Comparison of ENCODE assay signal across 30 mouse cellular contexts in genomic region chr17:28495832-28496231, GRCm38 (mm10). TPM values are rescaled to one million over a fixed set of nuclear protein-coding genes. Genes with fewer than 3 reads are reported as not detected.
"Had no signal": no experiment of that assay in that cellular context is flagged by ENCODE, and none has a peak within 500 bp of the region (broad histone marks: within the 10 kb centered on the region; RNA-seq: fewer than 3 reads in every experiment).

No protein-coding gene starts in this region.

- H3K9me3 ChIP-seq: liver, embryonic 12.5 days; liver, embryonic 15.5 days; lung, embryonic 15.5 days; neural tube, embryonic 15.5 days; stomach, embryonic 15.5 days had no signal

- DNase-seq: kidney, adult 11 months; kidney, postnatal 25 days; layer of hippocampus, adult 9-11 months; lung, adult 18-20 months; lung, postnatal 4 days; midbrain, embryonic 14.5 days; retina, postnatal 1 day; right cerebral cortex, postnatal 25 days; spleen, adult 18-20 months; thymus, postnatal 25 days had no signal

- ATAC-seq: inflammation-experienced regulatory T-cells, adult 6 months; liver, embryonic 12.5 days had no signal

- H3K36me3 ChIP-seq: liver, embryonic 12.5 days; liver, embryonic 15.5 days; lung, embryonic 15.5 days; neural tube, embryonic 12.5 days; neural tube, embryonic 15.5 days; stomach, embryonic 15.5 days had no signal

- H3K4me3 ChIP-seq: layer of hippocampus, adult 2 months; liver, embryonic 12.5 days; liver, embryonic 15.5 days; lung, embryonic 15.5 days; megakaryocyte, embryonic 14.5 days; neural tube, embryonic 12.5 days; neural tube, embryonic 15.5 days; stomach, embryonic 15.5 days had no signal

- H3K27me3 ChIP-seq: liver, embryonic 12.5 days; liver, embryonic 15.5 days; lung, embryonic 15.5 days; neural tube, embryonic 12.5 days; neural tube, embryonic 15.5 days; stomach, embryonic 15.5 days had no signal

- H3K4me1 ChIP-seq: liver, embryonic 12.5 days; liver, embryonic 15.5 days; lung, embryonic 15.5 days had no signal

- H3K9ac ChIP-seq: liver, embryonic 12.5 days; liver, embryonic 15.5 days; lung, embryonic 15.5 days; neural tube, embryonic 12.5 days; neural tube, embryonic 15.5 days; stomach, embryonic 15.5 days had no signal

- H3K27ac ChIP-seq: kidney, postnatal 0 days; layer of hippocampus, adult 2 months; liver, embryonic 12.5 days; liver, embryonic 15.5 days; lung, embryonic 15.5 days; neural tube, embryonic 12.5 days; neural tube, embryonic 15.5 days; stomach, embryonic 15.5 days had no signal

- H3K4me2 ChIP-seq: liver, embryonic 12.5 days; liver, embryonic 15.5 days; lung, embryonic 15.5 days; midbrain, embryonic 11.5 days; neural tube, embryonic 12.5 days; neural tube, embryonic 15.5 days; stomach, embryonic 15.5 days had no signal

RNA-seq across cellular contexts. Expression of gene Armc12, which starts 34.8 kb away (rescaled TPM):
- total RNA-seq: layer of hippocampus, adult 2 months; layer of hippocampus, postnatal 25 days; left cerebral cortex, adult 18-20 months; left cerebral cortex, postnatal 25 days; midbrain, postnatal 0 days had no signal
- polyA plus RNA-seq: kidney, embryonic 14.5 days; kidney, postnatal 0 days; large intestine, adult 2 months; limb, embryonic 11.5 days; liver, embryonic 12.5 days; liver, embryonic 15.5 days; lung, embryonic 15.5 days; midbrain, embryonic 11.5 days; midbrain, embryonic 14.5 days; midbrain, postnatal 0 days; neural tube, embryonic 12.5 days; neural tube, embryonic 15.5 days; stomach, embryonic 15.5 days; thymus, postnatal 0 days had no signal

RNA-seq across cellular contexts. Expression of gene Clpsl2, which starts 53.4 kb away (rescaled TPM):
- total RNA-seq: layer of hippocampus, adult 2 months; layer of hippocampus, postnatal 25 days; left cerebral cortex, adult 18-20 months; left cerebral cortex, postnatal 25 days; midbrain, postnatal 0 days had no signal
- polyA plus RNA-seq: inflammation-experienced regulatory T-cells, adult 6 months; kidney, embryonic 14.5 days; kidney, postnatal 0 days; large intestine, adult 2 months; limb, embryonic 11.5 days; limb, embryonic 14.5 days; liver, embryonic 12.5 days; liver, embryonic 15.5 days; lung, embryonic 15.5 days; midbrain, embryonic 11.5 days; midbrain, embryonic 14.5 days; midbrain, postnatal 0 days; neural tube, embryonic 12.5 days; neural tube, embryonic 15.5 days; stomach, embryonic 15.5 days; thymus, postnatal 0 days had no signal
